8 mouse cellular contexts compared by ENCODE assay signal in the genomic region with DNA sequence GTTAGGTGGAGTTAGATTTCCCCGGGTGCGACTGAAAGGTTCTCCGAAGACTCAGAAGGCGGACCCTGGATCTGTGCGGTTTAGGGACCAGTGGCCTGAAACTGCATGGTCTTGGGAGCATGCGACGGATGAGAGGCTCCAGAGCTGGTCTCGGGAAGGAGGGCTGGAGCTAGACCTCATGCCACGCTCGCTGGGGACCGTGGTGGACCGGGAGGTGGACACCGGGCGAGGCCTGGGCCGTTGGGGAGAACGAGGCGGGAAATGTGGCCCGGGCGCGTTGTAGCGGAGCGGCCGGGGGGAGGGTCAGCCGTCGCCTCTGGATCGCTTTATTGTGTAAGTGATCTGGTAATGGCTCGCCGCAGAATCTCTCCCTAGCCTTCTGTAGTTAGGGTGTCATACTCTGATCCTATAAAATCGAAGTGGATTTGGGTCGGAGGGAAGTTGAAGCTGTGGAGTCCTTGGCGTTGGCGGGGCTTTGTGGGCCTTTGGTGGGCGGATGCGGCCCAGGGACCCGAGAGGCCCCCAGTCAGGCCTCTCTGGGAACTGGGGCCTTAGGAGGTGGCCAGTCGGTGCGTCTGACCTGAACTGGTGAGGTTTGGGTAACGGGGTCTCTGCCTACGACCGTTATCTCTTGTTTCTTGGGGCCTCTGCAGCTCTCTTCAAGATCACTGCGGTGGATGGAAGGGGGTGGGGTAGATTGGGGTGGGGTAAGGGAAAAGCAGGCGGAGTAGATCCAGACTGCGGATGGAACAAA. TPM values are rescaled to one million over a fixed set of nuclear protein-coding genes. Genes with fewer than 3 reads are reported as not detected.
DNase-seq lines count a peak whose midpoint lies in the region; ATAC-seq and TF ChIP-seq lines count a peak whose summit lies in the region.

No protein-coding gene starts in this region.

- H3K9ac ChIP-seq in neural tube, embryonic 14.5 days (replicated peaks; ENCODE audit: low read depth, low read length) = peak overlapping the region; percentile 90

- 17% methylated on average over 43 of the region's 43 CpGs for WGBS in thymus, adult 2 months
- under 1% methylated on average over 43 of the region's 43 CpGs for WGBS in neural tube, embryonic 14.5 days

- DNase-seq in thymus, adult 2 months = peak; percentile 7
- DNase-seq in thymus, postnatal 0 days (ENCODE audit: low spot score) = no peak
- peak; percentile 43 for DNase-seq in kidney, adult 18-20 months
- peak; percentile 58 for DNase-seq in liver
- DNase-seq in yolk sac, embryonic 10.5 days (ENCODE audit: low spot score) = peak; percentile 53

- peak; percentile 20 for ATAC-seq in granulocyte monocyte progenitor cell, adult 5-6 weeks (replicated peaks; ENCODE audit: poor library complexity, severe bottlenecking)
- no peak for ATAC-seq in neural tube, embryonic 14.5 days (ENCODE audit: low read depth)

- H3K9me3 ChIP-seq in neural tube, embryonic 14.5 days (ENCODE audit: control insufficient read depth, low read length) = no peaks in the 10 kb centered on the region

- H3K36me3 ChIP-seq in thymus, adult 2 months (ENCODE audit: control insufficient read depth, insufficient read depth, low read length) = no peaks in the 10 kb centered on the region
- H3K36me3 ChIP-seq in neural tube, embryonic 14.5 days (ENCODE audit: control insufficient read depth, insufficient read depth, low read length) = no peaks in the 10 kb centered on the region

- H3K27ac ChIP-seq in thymus, adult 2 months (ENCODE audit: control insufficient read depth, insufficient read depth, low read length) = no peak overlapping the region
- H3K27ac ChIP-seq in cortical plate, adult 2 months (ENCODE audit: insufficient read depth, low read length) = peak overlapping the region; percentile 75
- peak overlapping the region; percentile 97 for H3K27ac ChIP-seq in neural tube, embryonic 14.5 days (ENCODE audit: low read depth, low read length)

- no peak for TF ChIP-seq POLR2A in thymus, adult 2 months (IDR thresholded peaks at IDR 0.05; ENCODE audit: control insufficient read depth, extremely low read depth, insufficient read depth, low read length, poor library complexity)
- TF ChIP-seq POLR2A in cortical plate, adult 2 months (IDR thresholded peaks at IDR 0.05; ENCODE audit: extremely low read depth, insufficient read depth, low read length) = no peak

- TF ChIP-seq CTCF in thymus, adult 2 months (IDR thresholded peaks at IDR 0.05; ENCODE audit: borderline replicate concordance, control insufficient read depth, extremely low read depth, insufficient read depth, low read length, poor library complexity) = no peak
- no peak for TF ChIP-seq CTCF in cortical plate, adult 2 months (IDR thresholded peaks at IDR 0.05; ENCODE audit: extremely low read depth, insufficient read depth, low read length)

- peak overlapping the region; percentile 60 for H3K4me3 ChIP-seq in thymus, adult 2 months (ENCODE audit: control insufficient read depth, insufficient read depth, low read length)
- peak overlapping the region; percentile 96 for H3K4me3 ChIP-seq in cortical plate, adult 2 months (ENCODE audit: insufficient read depth, low read length)
- peak overlapping the region; percentile 77 for H3K4me3 ChIP-seq in neural tube, embryonic 14.5 days (ENCODE audit: low read depth, low read length)

- peak overlapping the region; percentile 61 for H3K4me2 ChIP-seq in neural tube, embryonic 14.5 days (ENCODE audit: low read depth, low read length)

- peaks cover 9% of the 10 kb centered on the region for H3K27me3 ChIP-seq in thymus, adult 2 months (ENCODE audit: control insufficient read depth, insufficient read depth, low read length)
- no peaks in the 10 kb centered on the region for H3K27me3 ChIP-seq in neural tube, embryonic 14.5 days (ENCODE audit: control insufficient read depth, insufficient read depth, low read length)

- H3K4me1 ChIP-seq in thymus, adult 2 months (replicated peaks; ENCODE audit: control insufficient read depth, insufficient read depth, low read length) = peaks cover 17% of the 10 kb centered on the region
- H3K4me1 ChIP-seq in cortical plate, adult 2 months (ENCODE audit: control insufficient read depth, insufficient read depth, low read length) = peaks cover 2% of the 10 kb centered on the region; the same call in 1 of the 2 replicates
- H3K4me1 ChIP-seq in neural tube, embryonic 14.5 days (ENCODE audit: control insufficient read depth, insufficient read depth, low read length) = peaks cover 11% of the 10 kb centered on the region

RNA-seq across cellular contexts. Expression of a gene that starts 1.5 kb away (rescaled TPM):
- polyA plus RNA-seq in thymus, adult 2 months (2012; rRNA removed) = 5.6 and 5.7 TPM in 2 replicates
- polyA plus RNA-seq in thymus, postnatal 0 days (2015; fragmentation: Nextera tagmentation; extraction: Ambion mirVana) = 5.4 and 5.9 TPM in 2 replicates
- 132 and 140 TPM in 2 replicates for polyA plus RNA-seq in cortical plate, adult 2 months (2012; rRNA removed)
- 0.37 TPM in 1 of 2 replicates, not detected in the other for total RNA-seq in granulocyte monocyte progenitor cell, adult 5-6 weeks (2014; fragmentation: Nextera tagmentation)
- 0.21 and 0.30 TPM in 2 replicates for total RNA-seq in granulocyte monocyte progenitor cell, adult 5-6 weeks (2017)
- 92.2 and 112 TPM in 2 replicates for polyA plus RNA-seq in neural tube, embryonic 14.5 days (2014; fragmentation: Nextera tagmentation; extraction: Ambion mirVana)

Comparison
In these comparisons a context has a peak if more than half of its experiments do, and no peak if none do; other contexts are left out.
1. RNA of a gene that starts 1.5 kb away (polyA plus RNA-seq): 132 to 140 TPM in cortical plate, adult 2 months and 92.2 to 112 TPM in neural tube, embryonic 14.5 days; 5.6 to 5.7 TPM in thymus, adult 2 months and 5.4 to 5.9 TPM in thymus, postnatal 0 days; every median in the first group is over 10 times any median in the second.
2. Peak in every context shown above with its lines, with median percentiles within 50 percentile points of each other: H3K4me3 ChIP-seq.